Comparison of ENCODE assay signal across 9 mouse cellular contexts in genomic region chr1:137927953-137928352, GRCm38 (mm10).
DNase-seq lines count a peak whose midpoint lies in the region; ATAC-seq and TF ChIP-seq lines count a peak whose summit lies in the region.
"Had no signal": no experiment of that assay in that cellular context is flagged by ENCODE, and none has a peak within 500 bp of the region (broad histone marks: within the 10 kb centered on the region; RNA-seq: fewer than 3 reads in every experiment).

No protein-coding gene starts in this region.

- no peaks in the 10 kb centered on the region for H3K27me3 ChIP-seq in forebrain, postnatal 0 days (ENCODE audit: insufficient read depth, low read length)
- no peaks in the 10 kb centered on the region for H3K27me3 ChIP-seq in stomach, embryonic 14.5 days (ENCODE audit: control insufficient read depth, insufficient read depth, low read length)

- 0 out of 2 replicates have a peak, but pooled peaks cover 16% of the 10 kb centered on the region for H3K36me3 ChIP-seq in forebrain, postnatal 0 days (ENCODE audit: insufficient read depth)
- peaks cover 8% of the 10 kb centered on the region for H3K36me3 ChIP-seq in stomach, embryonic 14.5 days (ENCODE audit: control insufficient read depth, insufficient read depth, low read length)
- H3K36me3 ChIP-seq: G1E had no signal

- H3K9ac ChIP-seq in forebrain, postnatal 0 days = peak overlapping the region; percentile 45
- no peak overlapping the region for H3K9ac ChIP-seq in stomach, embryonic 14.5 days (replicated peaks; ENCODE audit: low read depth, low read length)

- no peak overlapping the region for H3K27ac ChIP-seq in brown adipose tissue, adult 24 weeks (replicated peaks; ENCODE audit: low read depth, low read length)
- H3K27ac ChIP-seq in forebrain, postnatal 0 days (ENCODE audit: low read depth, low read length) = peak overlapping the region; percentile 85
- peak overlapping the region; percentile 66; the same call in 1 of the 2 replicates for H3K27ac ChIP-seq in stomach, embryonic 14.5 days (ENCODE audit: low read length)

- WGBS in forebrain, postnatal 0 days = 5% methylated on average over 11 of the region's 11 CpGs
- WGBS in stomach, embryonic 14.5 days = 17% methylated on average over 11 of the region's 11 CpGs

- peak overlapping the region; percentile 35 for H3K4me2 ChIP-seq in forebrain, postnatal 0 days (ENCODE audit: low read depth)
- 0 out of 2 replicates have a peak overlapping the region, but pooled peaks have one; percentile 14 for H3K4me2 ChIP-seq in stomach, embryonic 14.5 days (replicated peaks; ENCODE audit: low read depth, low read length)

- H3K4me3 ChIP-seq in brown adipose tissue, adult 24 weeks (ENCODE audit: insufficient read depth, low read depth, low read length) = peak overlapping the region; percentile 52
- peak overlapping the region; percentile 11; the same call in 1 of the 2 replicates for H3K4me3 ChIP-seq in forebrain, postnatal 0 days (ENCODE audit: low read depth, low read length)
- no peak overlapping the region for H3K4me3 ChIP-seq in stomach, embryonic 14.5 days (ENCODE audit: low read depth, low read length)

- peak; percentile 34 for DNase-seq in 3134 (ENCODE audit: extremely low read depth, insufficient read length, low spot score)
- peak; percentile 80 for DNase-seq in forebrain, postnatal 0 days
- DNase-seq in heart, postnatal 4 days = peak; percentile 70
- DNase-seq in layer of hippocampus, adult 8-10 months (ENCODE audit: low spot score in 2 of 2) = peak; percentile 38 to 48
- DNase-seq in lung, postnatal 36 days = peak; percentile 71
- no peak for DNase-seq in spleen, postnatal 14 days (ENCODE audit: low spot score in 2 of 2)

- peak; percentile 85 for ATAC-seq in forebrain, postnatal 0 days
- ATAC-seq in stomach, embryonic 14.5 days (ENCODE audit: insufficient number of reproducible peaks, insufficient read depth, low FRiP score, low read depth) = peak; percentile 86; the same call in 1 of the 2 replicates

- H3K9me3 ChIP-seq in forebrain, postnatal 0 days (ENCODE audit: low read length) = no peaks in the 10 kb centered on the region
- no peaks in the 10 kb centered on the region for H3K9me3 ChIP-seq in stomach, embryonic 14.5 days (ENCODE audit: control insufficient read depth, low read depth, low read length)

- peaks cover 9% of the 10 kb centered on the region for H3K4me1 ChIP-seq in brown adipose tissue, adult 24 weeks (ENCODE audit: control insufficient read depth, insufficient read depth, insufficient read length, low read length)
- 0 out of 2 replicates have a peak, but pooled peaks cover 16% of the 10 kb centered on the region for H3K4me1 ChIP-seq in forebrain, postnatal 0 days (ENCODE audit: insufficient read depth)
- peaks cover 19% of the 10 kb centered on the region for H3K4me1 ChIP-seq in stomach, embryonic 14.5 days (ENCODE audit: control insufficient read depth, insufficient read depth, low read length)

- no peak for TF ChIP-seq CTCF in forebrain, postnatal 0 days (IDR thresholded peaks at IDR 0.05; ENCODE audit: low read depth)

Comparison
In these comparisons a context has a peak if more than half of its experiments do, and no peak if none do; other contexts are left out.
1. DNase-seq: peak in 3134 (single experiment), forebrain, postnatal 0 days (single experiment), heart, postnatal 4 days (single experiment), layer of hippocampus, adult 8-10 months (2 of 2) and lung, postnatal 36 days (single experiment); none in spleen, postnatal 14 days (0 of 2).